Mouse (Mus musculus) liver, embryonic 15.5 days (tissue): ENCODE measurements around the gene Col23a1. TPM values are rescaled to one million over a fixed set of nuclear protein-coding genes. Genes with fewer than 3 reads are reported as not detected.

Source experiments
- ATAC-seq: fragments of 200-750 bp; cut with Nextera tagmentation; 2 replicates; pipeline ENCODE4 v1.8.0; 2017; ENCODE audit warnings: moderate number of reproducible peaks, mild to moderate bottlenecking, moderate library complexity; ENCODE audit not compliant: insufficient read depth
- H3K27ac ChIP-seq: fragments of 300-500 bp; sonication (generic); replicated peaks from 2 replicates; pipeline ENCODE4 v1.5.1; 2015; ENCODE audit warnings: mild to moderate bottlenecking, inconsistent platforms
- H3K27me3 ChIP-seq: fragments of 300-500 bp; sonication (generic); 2 replicates; pipeline ENCODE4 v1.6.1; 2015; ENCODE audit warnings: mild to moderate bottlenecking, inconsistent platforms
- H3K36me3 ChIP-seq: fragments of 300-500 bp; sonication (generic); replicated peaks from 2 replicates; pipeline ENCODE4 v1.6.1; 2015; ENCODE audit warnings: moderate library complexity, mild to moderate bottlenecking, inconsistent platforms
- H3K4me1 ChIP-seq: fragments of 300-500 bp; sonication (generic); replicated peaks from 2 replicates; pipeline ENCODE4 v1.6.1; 2015; ENCODE audit warnings: inconsistent platforms
- H3K4me2 ChIP-seq: fragments of 300-500 bp; sonication (generic); 2 replicates; pipeline ENCODE4 v1.6.1; 2015; ENCODE audit warnings: moderate library complexity, mild to moderate bottlenecking, inconsistent platforms
- H3K4me3 ChIP-seq: fragments of 300-500 bp; sonication (generic); replicated peaks from 2 replicates; pipeline ENCODE4 v1.5.1; 2015; ENCODE audit warnings: mild to moderate bottlenecking, inconsistent platforms
- H3K9ac ChIP-seq: fragments of 300-500 bp; sonication (generic); 2 replicates; pipeline ENCODE4 v1.6.1; 2015; ENCODE audit warnings: moderate library complexity, mild to moderate bottlenecking, inconsistent platforms
- H3K9me3 ChIP-seq: fragments of 300-500 bp; sonication (generic); replicated peaks from 2 replicates; pipeline ENCODE4 v1.6.1; 2016; ENCODE audit warnings: inconsistent platforms
- WGBS: fragments of 180-500 bp; shearing (Covaris S2); methylation state at CpG from one replicate; pipeline ENCODE4 v1.1.7; 2015; ENCODE audit warnings: mixed read lengths; ENCODE audit not compliant: insufficient replicate concordance; 5-methylcytosine and 5-hydroxymethylcytosine counted together
- polyA plus RNA-seq: library from polyadenylated mRNA; unstranded; fragments of >200 nt; fragmentation: Nextera tagmentation; extraction: Ambion mirVana; gene quantifications from 2 replicates; pipeline ENCODE4 v1.2.1, GENCODE M21; 2015

Col23a1 gene
- polyA plus RNA-seq, 1 experiment from 2014 or later, result 0.17 TPM

DNA sequence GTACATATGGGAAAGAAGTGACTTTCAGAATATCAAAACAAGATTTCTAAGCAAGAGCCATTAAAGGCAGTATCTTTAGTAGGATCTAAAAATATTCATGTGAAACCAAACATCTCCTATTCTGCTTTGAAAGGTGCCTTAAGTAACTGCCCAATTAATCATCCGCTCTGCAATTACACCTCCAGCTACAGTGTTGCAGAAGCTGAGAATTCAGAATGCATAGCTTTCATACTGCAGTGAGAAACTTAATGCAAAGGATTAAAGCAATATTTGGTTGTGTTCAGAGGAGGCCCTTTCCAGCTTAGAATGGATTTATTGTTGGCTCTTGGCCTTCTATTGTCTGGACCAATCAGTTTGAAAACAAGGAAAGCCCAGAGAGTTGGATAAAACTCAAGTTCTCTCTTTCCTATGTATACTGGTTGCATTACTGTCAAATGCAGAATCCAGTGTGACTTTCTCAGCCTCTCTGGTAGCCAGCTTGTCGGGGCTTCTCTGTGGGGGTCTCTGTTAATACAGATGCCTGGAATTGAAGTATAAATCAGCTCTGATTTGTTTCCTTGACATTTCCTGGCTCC, 4.3 kb downstream of the Col23a1 start:
- 47% methylated on average over 2 of the region's 2 CpGs for WGBS
- Histone ChIP-seq H3K27me3 (peaks cover 44% of the 10 kb centered on the region), H3K9me3 (no peaks in the 10 kb centered on the region), H3K4me2 (no peak overlapping the region), H3K4me3 (no peak overlapping the region), H3K4me1 (peaks cover 7% of the 10 kb centered on the region), H3K36me3 (no peaks in the 10 kb centered on the region), H3K9ac (no peak overlapping the region), H3K27ac (no peak overlapping the region)
- ATAC-seq, result no peak

DNA sequence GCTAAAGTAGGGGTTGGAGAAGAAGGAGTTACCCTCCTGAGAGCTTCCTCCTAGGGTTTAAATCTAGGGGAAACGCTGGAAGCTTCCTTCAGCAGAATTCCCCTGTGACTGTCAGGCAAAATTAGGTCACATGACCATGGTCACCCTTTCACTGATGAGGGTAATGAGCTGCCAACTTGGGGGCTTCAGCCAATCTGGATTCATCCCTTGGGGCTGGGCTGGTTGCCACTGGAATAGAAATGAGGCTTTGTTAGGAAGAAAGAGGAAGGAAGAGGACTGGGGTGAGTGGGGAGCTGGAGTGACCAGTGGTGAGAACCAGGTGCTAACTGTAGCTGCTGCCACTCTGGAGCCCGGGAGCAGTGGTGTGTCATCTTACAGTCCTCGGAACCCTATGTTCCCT, 6.0 kb downstream of the Col23a1 start:
- Histone ChIP-seq H3K4me1 (no peaks in the 10 kb centered on the region), H3K9me3 (no peaks in the 10 kb centered on the region), H3K27me3 (peaks cover 27% of the 10 kb centered on the region), H3K27ac (no peak overlapping the region), H3K4me3 (no peak overlapping the region), H3K36me3 (no peaks in the 10 kb centered on the region), H3K9ac (no peak overlapping the region), H3K4me2 (no peak overlapping the region)
- no peak for ATAC-seq
- 54% methylated on average over 3 of the region's 3 CpGs for WGBS

DNA sequence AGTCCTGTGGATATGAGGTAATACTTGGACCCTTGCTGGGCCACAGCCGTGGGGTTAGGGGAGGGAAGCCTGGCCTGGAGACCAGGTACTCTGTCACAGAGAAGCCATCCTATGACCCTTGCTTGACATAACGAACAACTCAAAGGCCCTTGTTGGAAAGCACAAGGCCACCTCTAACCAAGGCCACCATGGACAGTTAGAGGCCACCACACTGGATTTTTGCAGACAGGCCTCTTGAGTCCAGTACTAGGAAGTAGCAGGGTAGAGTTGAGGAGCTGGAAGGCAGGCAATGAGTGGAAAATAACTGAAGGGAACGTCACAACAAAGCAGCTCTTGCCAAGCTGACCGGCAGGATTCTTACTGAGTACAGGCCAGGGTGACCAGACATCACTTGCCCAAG, 9.0 kb downstream of the Col23a1 start:
- H3K9me3 ChIP-seq, result no peaks in the 10 kb centered on the region
- H3K27me3 ChIP-seq, result 0 out of 2 replicates have a peak, but pooled peaks cover 2% of the 10 kb centered on the region
- no peak overlapping the region for H3K9ac ChIP-seq
- no peak overlapping the region for H3K4me2 ChIP-seq
- H3K4me3 ChIP-seq, result no peak overlapping the region
- 60% methylated on average over 4 of the region's 4 CpGs for WGBS
- no peak for ATAC-seq
- H3K36me3 ChIP-seq, result no peaks in the 10 kb centered on the region
- no peaks in the 10 kb centered on the region for H3K4me1 ChIP-seq
- H3K27ac ChIP-seq, result no peak overlapping the region

DNA sequence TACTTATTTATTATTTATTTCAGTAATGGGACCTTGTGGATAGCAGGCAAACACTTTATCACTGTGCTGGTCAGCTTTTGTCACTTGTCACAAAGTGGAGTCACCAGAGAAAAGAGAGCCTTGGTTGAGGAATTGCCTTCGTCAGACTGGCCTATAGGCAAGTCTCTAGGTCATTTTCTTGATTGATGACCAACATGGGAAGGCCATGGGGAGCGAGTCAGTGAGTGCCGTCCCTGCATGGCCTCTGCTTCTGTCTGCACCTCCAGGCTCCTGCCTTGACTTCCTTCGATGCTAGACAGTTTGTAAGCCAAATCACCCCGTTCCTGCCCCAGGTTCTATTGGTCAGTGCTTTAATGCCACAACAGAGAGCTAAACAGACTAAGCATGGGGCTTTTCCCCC, 12.7 kb downstream of the Col23a1 start:
- H3K4me2 ChIP-seq, result no peak overlapping the region
- WGBS, result 62% methylated on average over 5 of the region's 5 CpGs
- no peaks in the 10 kb centered on the region for H3K4me1 ChIP-seq
- H3K4me3 ChIP-seq, result no peak overlapping the region
- ATAC-seq, result no peak
- no peak overlapping the region for H3K27ac ChIP-seq
- H3K9me3 ChIP-seq, result no peaks in the 10 kb centered on the region
- H3K27me3 ChIP-seq, result 0 out of 2 replicates have a peak, but pooled peaks cover 2% of the 10 kb centered on the region
- no peak overlapping the region for H3K9ac ChIP-seq
- H3K36me3 ChIP-seq, result no peaks in the 10 kb centered on the region

DNA sequence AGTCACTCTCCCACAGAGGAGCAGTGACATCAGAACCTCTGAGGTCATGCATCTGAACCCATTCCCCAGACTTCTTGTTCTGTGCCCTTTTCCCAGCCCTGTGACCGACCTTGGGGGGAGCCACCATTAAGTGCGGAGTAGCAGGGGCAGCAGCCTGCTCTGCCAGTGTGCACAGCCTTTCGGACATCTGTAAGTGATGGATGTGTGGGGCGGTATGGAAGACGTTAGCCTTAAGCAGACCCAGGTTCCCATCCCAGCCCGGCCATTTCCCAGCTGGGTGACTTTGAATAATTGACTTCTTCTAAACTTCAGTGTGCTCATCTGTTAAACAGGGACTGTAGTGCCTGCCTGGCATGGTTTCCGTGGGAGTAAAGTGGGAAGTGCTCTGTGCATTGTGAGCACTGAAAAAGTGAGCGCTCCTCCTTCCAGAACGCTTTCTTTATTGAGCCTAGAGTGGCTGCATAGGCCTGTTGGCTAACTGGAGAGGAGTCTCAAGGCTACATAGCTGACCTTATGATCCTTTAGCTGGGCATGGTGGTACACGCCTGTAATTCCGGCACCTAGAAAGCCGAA, 14.3 kb downstream of the Col23a1 start:
- Histone ChIP-seq H3K4me3 (no peak overlapping the region), H3K4me2 (no peak overlapping the region), H3K27ac (no peak overlapping the region), H3K27me3 (0 out of 2 replicates have a peak, but pooled peaks cover 2% of the 10 kb centered on the region), H3K36me3 (no peaks in the 10 kb centered on the region), H3K9me3 (no peaks in the 10 kb centered on the region), H3K9ac (no peak overlapping the region), H3K4me1 (no peaks in the 10 kb centered on the region)
- WGBS, result 65% methylated on average over 12 of the region's 12 CpGs
- ATAC-seq, result no peak

DNA sequence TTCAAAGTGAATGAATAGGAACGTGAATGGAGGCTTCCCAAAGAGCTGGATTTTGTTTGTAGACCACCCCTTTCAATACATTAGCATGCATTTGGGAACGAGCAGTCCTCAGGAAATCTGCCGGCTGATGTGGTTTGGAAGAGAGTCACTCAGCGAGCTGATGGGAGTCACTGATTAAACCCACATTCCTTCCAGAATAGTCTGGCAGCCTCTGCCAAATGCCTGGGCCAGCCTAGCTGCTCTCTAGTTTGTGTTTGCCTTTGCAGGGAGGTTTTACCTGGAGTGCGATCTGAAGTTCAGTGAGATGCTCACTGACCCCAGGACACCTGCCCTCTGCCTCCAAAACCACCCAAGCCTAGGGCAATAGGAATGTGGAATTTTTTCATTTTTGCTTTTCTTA, 18.6 kb downstream of the Col23a1 start:
- 27% methylated on average over 5 of the region's 5 CpGs for WGBS
- H3K9me3 ChIP-seq, result no peaks in the 10 kb centered on the region

DNA sequence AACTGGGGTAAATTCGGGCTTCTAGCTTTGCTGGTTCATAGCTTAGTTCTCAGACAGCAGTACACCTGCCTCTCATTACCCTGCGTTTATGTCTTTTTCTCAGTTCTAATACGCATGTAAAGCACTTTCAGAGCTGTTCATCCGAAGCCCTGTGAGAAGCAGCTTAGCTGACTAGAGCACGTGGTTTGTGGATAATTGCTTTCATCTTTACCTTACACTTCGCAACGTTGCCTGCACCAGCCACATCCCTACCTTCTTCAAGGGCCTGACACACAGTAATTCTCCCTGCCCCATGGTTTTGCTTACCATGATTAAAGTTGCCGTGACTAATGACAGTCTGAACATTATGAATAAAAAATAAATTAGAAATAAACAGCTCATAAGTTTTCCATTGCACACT, 22.1 kb downstream of the Col23a1 start:
- ATAC-seq, result no peak
- Histone ChIP-seq H3K4me1 (no peaks in the 10 kb centered on the region), H3K36me3 (no peaks in the 10 kb centered on the region), H3K9me3 (no peaks in the 10 kb centered on the region), H3K4me2 (no peak overlapping the region), H3K9ac (no peak overlapping the region), H3K4me3 (no peak overlapping the region), H3K27ac (no peak overlapping the region), H3K27me3 (no peaks in the 10 kb centered on the region)
- 65% methylated on average over 8 of the region's 8 CpGs for WGBS

More for the DNA sequence above, 18.6 kb downstream of the Col23a1 start:
- ATAC-seq, result no peak
- Histone ChIP-seq H3K4me2 (no peak overlapping the region), H3K9ac (no peak overlapping the region), H3K4me3 (no peak overlapping the region), H3K4me1 (no peaks in the 10 kb centered on the region), H3K27ac (no peak overlapping the region), H3K36me3 (no peaks in the 10 kb centered on the region), H3K27me3 (0 out of 2 replicates have a peak, but pooled peaks cover 2% of the 10 kb centered on the region)

DNA sequence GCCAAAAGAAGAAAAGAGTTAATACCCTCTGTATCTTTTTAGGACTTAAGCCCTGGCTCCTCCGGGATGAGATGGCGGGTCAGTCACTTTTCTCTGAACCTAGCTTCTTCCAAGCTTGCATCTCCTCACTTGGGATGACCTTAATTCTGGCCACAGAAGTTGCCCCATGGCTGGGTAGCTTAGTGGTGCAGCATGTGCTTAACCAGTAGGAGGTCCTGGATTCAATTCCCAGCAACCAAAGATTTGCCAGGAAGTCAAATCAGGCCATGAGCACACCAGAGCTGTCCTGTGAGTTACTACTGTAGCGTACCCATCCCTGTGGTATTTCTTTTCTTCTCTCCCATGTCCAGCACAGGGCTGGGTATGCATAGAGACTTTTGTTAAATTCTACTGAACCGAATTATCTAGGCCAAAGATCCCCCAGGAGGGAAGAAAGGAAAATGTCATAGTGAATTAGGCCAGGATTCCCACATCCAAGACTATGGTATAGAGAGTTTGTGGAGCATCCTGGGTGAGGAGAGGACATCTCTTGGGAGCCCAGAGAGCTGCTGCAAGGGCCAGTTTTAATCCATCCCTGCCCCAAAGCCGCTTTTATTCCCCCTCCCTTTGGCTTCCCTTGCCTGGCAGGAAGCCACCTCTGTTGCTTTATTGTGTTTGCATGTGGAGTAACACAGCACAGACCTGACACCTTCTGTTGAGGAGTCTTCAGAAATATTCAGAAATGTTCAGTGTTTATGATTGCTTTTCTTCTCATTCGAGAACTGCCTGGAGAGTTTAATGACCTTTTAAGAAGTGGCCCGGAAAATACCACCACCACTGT, 26.5 kb downstream of the Col23a1 start:
- Histone ChIP-seq H3K27ac (no peak overlapping the region), H3K9ac (no peak overlapping the region), H3K27me3 (no peaks in the 10 kb centered on the region), H3K4me2 (no peak overlapping the region), H3K36me3 (no peaks in the 10 kb centered on the region), H3K4me1 (no peaks in the 10 kb centered on the region), H3K4me3 (no peak overlapping the region), H3K9me3 (no peaks in the 10 kb centered on the region; the same call in 1 of the 2 replicates)
- WGBS, result 67% methylated on average over 7 of the region's 7 CpGs
- ATAC-seq, result no peak

DNA sequence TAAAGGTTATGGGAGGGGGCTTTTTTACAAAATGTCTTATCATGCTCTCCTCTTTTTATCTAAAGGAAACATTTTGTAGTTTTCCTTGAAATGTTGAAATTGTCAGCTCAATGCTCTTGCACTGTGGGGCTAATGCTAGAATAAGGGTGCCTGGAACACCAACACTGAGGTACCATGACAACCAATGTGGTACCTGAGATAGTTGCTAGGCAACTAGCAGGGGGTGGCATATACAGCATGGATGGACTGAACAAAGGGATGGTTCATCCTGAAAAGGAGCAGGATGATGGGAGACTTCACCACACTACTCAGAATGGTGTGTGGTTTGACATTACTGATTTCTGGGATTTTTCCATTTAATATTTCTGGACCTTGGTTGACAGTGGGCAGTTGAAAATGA, 30.9 kb downstream of the Col23a1 start:
- ATAC-seq, result no peak
- Histone ChIP-seq H3K4me3 (no peak overlapping the region), H3K27me3 (no peaks in the 10 kb centered on the region), H3K4me2 (no peak overlapping the region), H3K9me3 (no peaks in the 10 kb centered on the region; the same call in 1 of the 2 replicates), H3K36me3 (no peaks in the 10 kb centered on the region), H3K27ac (no peak overlapping the region), H3K4me1 (no peaks in the 10 kb centered on the region), H3K9ac (no peak overlapping the region)

DNA sequence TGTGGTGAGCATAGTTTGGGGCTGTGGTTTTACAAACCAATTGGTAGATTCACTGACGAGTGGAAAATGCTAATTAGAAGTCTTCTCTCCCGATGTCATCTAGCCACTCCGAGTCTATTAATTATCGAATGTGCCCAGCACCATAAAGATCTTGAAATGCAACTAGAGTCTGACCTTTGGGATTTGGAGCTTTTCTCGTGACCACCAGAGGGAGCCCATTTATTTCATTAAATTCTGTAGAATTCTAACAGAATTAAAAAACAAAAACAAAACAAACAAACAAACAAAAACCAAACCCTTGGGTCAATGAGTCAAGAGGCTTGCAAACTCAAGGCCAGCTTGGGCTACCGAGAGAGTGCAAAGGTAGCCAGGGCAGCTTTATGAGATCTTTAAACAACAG, 37.2 kb downstream of the Col23a1 start:
- H3K9me3 ChIP-seq, result no peaks in the 10 kb centered on the region
- ATAC-seq, result no peak
- H3K4me3 ChIP-seq, result no peak overlapping the region
- WGBS, result 59% methylated on average over 6 of the region's 6 CpGs
- H3K27me3 ChIP-seq, result no peaks in the 10 kb centered on the region
- no peak overlapping the region for H3K27ac ChIP-seq
- no peak overlapping the region for H3K9ac ChIP-seq
- H3K4me2 ChIP-seq, result no peak overlapping the region
- H3K36me3 ChIP-seq, result no peaks in the 10 kb centered on the region
- no peaks in the 10 kb centered on the region for H3K4me1 ChIP-seq

DNA sequence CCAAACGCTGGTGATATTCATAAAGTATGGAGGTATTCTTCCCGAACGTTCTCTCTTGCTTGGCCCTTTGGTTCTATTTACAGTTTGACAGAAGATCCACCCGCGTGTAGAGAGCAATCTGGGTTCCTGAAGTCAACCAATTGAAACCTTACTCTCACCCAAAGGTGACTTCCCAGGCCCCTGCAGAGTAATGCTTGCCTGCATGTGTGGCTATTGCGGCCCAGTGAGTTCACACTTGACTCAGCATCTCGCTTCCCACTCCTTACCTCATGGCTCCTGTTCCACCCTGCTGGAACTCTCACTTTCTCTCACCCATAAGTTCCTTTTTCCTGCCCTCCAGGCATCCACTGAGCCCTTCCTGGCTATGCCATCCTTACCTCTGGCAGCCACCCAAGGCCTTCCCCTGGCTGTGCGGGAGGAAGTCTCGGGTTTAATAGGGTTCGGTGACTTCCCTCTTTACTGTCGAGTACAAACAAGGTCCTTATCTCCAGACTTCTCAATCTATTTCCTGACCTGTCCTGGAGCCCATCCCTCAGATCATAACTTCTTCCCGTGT, 38.7 kb downstream of the Col23a1 start:
- Histone ChIP-seq H3K9me3 (no peaks in the 10 kb centered on the region), H3K4me1 (no peaks in the 10 kb centered on the region), H3K36me3 (no peaks in the 10 kb centered on the region), H3K4me3 (no peak overlapping the region), H3K4me2 (no peak overlapping the region), H3K27me3 (no peaks in the 10 kb centered on the region), H3K27ac (no peak overlapping the region), H3K9ac (no peak overlapping the region)
- WGBS, result 41% methylated on average over 12 of the region's 12 CpGs
- no peak for ATAC-seq
